Mouse (Mus musculus): ENCODE measurements at regions not wholly inside any gene's neighbourhood (a gene's known extent, or its start where the extent isn't known, plus 50 kb on each side); places are given as distances from the start of the nearest gene placed in this dataset.

- H3K27me3 ChIP-seq (ENCODE audit: control insufficient read depth, insufficient read depth, low read length): no peaks in the 10 kb centered on the region
- no peak overlapping the region for H3K27ac ChIP-seq (ENCODE audit: low read depth, low read length)
- 0 out of 2 replicates have a peak, but pooled peaks cover 2% of the 10 kb centered on the region for H3K9me3 ChIP-seq (ENCODE audit: control insufficient read depth, low read length)
- no peak for ATAC-seq (ENCODE audit: low FRiP score, low TSS enrichment)
- no peaks in the 10 kb centered on the region for H3K4me1 ChIP-seq (ENCODE audit: control insufficient read depth, insufficient read depth, low read length)
- H3K4me2 ChIP-seq (replicated peaks; ENCODE audit: low read depth, low read length): no peak overlapping the region
- no peak overlapping the region for H3K4me3 ChIP-seq (ENCODE audit: low read length)
- WGBS: 55% methylated on average over 7 of the region's 7 CpGs
- H3K9ac ChIP-seq (ENCODE audit: low read depth, low read length): no peak overlapping the region
- H3K36me3 ChIP-seq (ENCODE audit: control insufficient read depth, insufficient read depth, low read length): no peaks in the 10 kb centered on the region
Measured at GRCm38 (mm10) chr1:185071566-185071965, 72.2 kb upstream of the Mark1 start.

- no peaks in the 10 kb centered on the region for H3K36me3 ChIP-seq (ENCODE audit: control insufficient read depth, insufficient read depth, low read length)
- H3K4me3 ChIP-seq (ENCODE audit: low read length): no peak overlapping the region
- H3K4me1 ChIP-seq (ENCODE audit: control insufficient read depth, insufficient read depth, low read length): no peaks in the 10 kb centered on the region
- H3K27me3 ChIP-seq (ENCODE audit: control insufficient read depth, insufficient read depth, low read length): no peaks in the 10 kb centered on the region
- H3K9me3 ChIP-seq (ENCODE audit: control insufficient read depth, low read length): 0 out of 2 replicates have a peak, but pooled peaks cover 1% of the 10 kb centered on the region
- H3K9ac ChIP-seq (ENCODE audit: low read depth, low read length): no peak overlapping the region
- no peak overlapping the region for H3K4me2 ChIP-seq (replicated peaks; ENCODE audit: low read depth, low read length)
- H3K27ac ChIP-seq (ENCODE audit: low read depth, low read length): no peak overlapping the region
- 77% methylated on average over 3 of the region's 3 CpGs for WGBS
- ATAC-seq (ENCODE audit: low FRiP score, low TSS enrichment): no peak
Measured at GRCm38 (mm10) chr1:185070853-185071149, 71.4 kb upstream of the Mark1 start.

GRCm38 (mm10) chr1:185070062-185070852, 70.9 kb upstream of the Mark1 start:
- no peaks in the 10 kb centered on the region for H3K4me1 ChIP-seq (ENCODE audit: control insufficient read depth, insufficient read depth, low read length)
- WGBS: 46% methylated on average over 10 of the region's 10 CpGs
- H3K27ac ChIP-seq (ENCODE audit: low read depth, low read length): no peak overlapping the region
- H3K9me3 ChIP-seq (ENCODE audit: control insufficient read depth, low read length): no peaks in the 10 kb centered on the region
- no peaks in the 10 kb centered on the region for H3K36me3 ChIP-seq (ENCODE audit: control insufficient read depth, insufficient read depth, low read length)
- no peak overlapping the region for H3K4me3 ChIP-seq (ENCODE audit: low read length)
- H3K4me2 ChIP-seq (replicated peaks; ENCODE audit: low read depth, low read length): no peak overlapping the region
- no peaks in the 10 kb centered on the region for H3K27me3 ChIP-seq (ENCODE audit: control insufficient read depth, insufficient read depth, low read length)
- H3K9ac ChIP-seq (ENCODE audit: low read depth, low read length): no peak overlapping the region
- ATAC-seq (ENCODE audit: low FRiP score, low TSS enrichment): no peak

GRCm38 (mm10) chr1:185068136-185068535, 68.8 kb upstream of the Mark1 start:
- WGBS: 87% methylated on average over 6 of the region's 6 CpGs
- H3K9me3 ChIP-seq (ENCODE audit: control insufficient read depth, low read length): no peaks in the 10 kb centered on the region
- H3K4me2 ChIP-seq (replicated peaks; ENCODE audit: low read depth, low read length): no peak overlapping the region
- H3K27ac ChIP-seq (ENCODE audit: low read depth, low read length): no peak overlapping the region
- no peak overlapping the region for H3K9ac ChIP-seq (ENCODE audit: low read depth, low read length)
- no peak for ATAC-seq (ENCODE audit: low FRiP score, low TSS enrichment)
- H3K4me3 ChIP-seq (ENCODE audit: low read length): no peak overlapping the region
- no peaks in the 10 kb centered on the region for H3K36me3 ChIP-seq (ENCODE audit: control insufficient read depth, insufficient read depth, low read length)
- no peaks in the 10 kb centered on the region for H3K27me3 ChIP-seq (ENCODE audit: control insufficient read depth, insufficient read depth, low read length)
- no peaks in the 10 kb centered on the region for H3K4me1 ChIP-seq (ENCODE audit: control insufficient read depth, insufficient read depth, low read length)

GRCm38 (mm10) chr1:185067661-185068060, 68.3 kb upstream of the Mark1 start:
- Histone ChIP-seq H3K9me3 (ENCODE audit: control insufficient read depth, low read length) (no peaks in the 10 kb centered on the region), H3K27me3 (ENCODE audit: control insufficient read depth, insufficient read depth, low read length) (no peaks in the 10 kb centered on the region), H3K4me3 (ENCODE audit: low read length) (no peak overlapping the region), H3K4me1 (ENCODE audit: control insufficient read depth, insufficient read depth, low read length) (no peaks in the 10 kb centered on the region), H3K27ac (ENCODE audit: low read depth, low read length) (no peak overlapping the region), H3K36me3 (ENCODE audit: control insufficient read depth, insufficient read depth, low read length) (no peaks in the 10 kb centered on the region), H3K9ac (ENCODE audit: low read depth, low read length) (no peak overlapping the region), H3K4me2 (replicated peaks; ENCODE audit: low read depth, low read length) (no peak overlapping the region)
- 58% methylated on average over 5 of the region's 5 CpGs for WGBS
- ATAC-seq (ENCODE audit: low FRiP score, low TSS enrichment): no peak

- Histone ChIP-seq H3K4me1 (ENCODE audit: control insufficient read depth, insufficient read depth, low read length) (no peaks in the 10 kb centered on the region), H3K27me3 (ENCODE audit: control insufficient read depth, insufficient read depth, low read length) (no peaks in the 10 kb centered on the region)
- 36% methylated on average over 3 of the region's 3 CpGs for WGBS
Measured at GRCm38 (mm10) chr1:185065056-185065455, 65.7 kb upstream of the Mark1 start.

GRCm38 (mm10) chr1:185062103-185062502, 62.7 kb upstream of the Mark1 start:
- WGBS: 78% methylated on average over 11 of the region's 11 CpGs
- Histone ChIP-seq H3K4me1 (ENCODE audit: control insufficient read depth, insufficient read depth, low read length) (no peaks in the 10 kb centered on the region), H3K9ac (ENCODE audit: low read depth, low read length) (no peak overlapping the region), H3K27me3 (ENCODE audit: control insufficient read depth, insufficient read depth, low read length) (no peaks in the 10 kb centered on the region), H3K4me2 (replicated peaks; ENCODE audit: low read depth, low read length) (no peak overlapping the region), H3K36me3 (ENCODE audit: control insufficient read depth, insufficient read depth, low read length) (no peaks in the 10 kb centered on the region), H3K9me3 (ENCODE audit: control insufficient read depth, low read length) (no peaks in the 10 kb centered on the region), H3K4me3 (ENCODE audit: low read length) (no peak overlapping the region), H3K27ac (ENCODE audit: low read depth, low read length) (no peak overlapping the region)
- ATAC-seq (ENCODE audit: low FRiP score, low TSS enrichment): no peak

More at GRCm38 (mm10) chr1:185065056-185065455, 65.7 kb upstream of the Mark1 start:
- no peaks in the 10 kb centered on the region for H3K9me3 ChIP-seq (ENCODE audit: control insufficient read depth, low read length)
- H3K27ac ChIP-seq (ENCODE audit: low read depth, low read length): no peak overlapping the region
- ATAC-seq (ENCODE audit: low FRiP score, low TSS enrichment): no peak
- H3K4me2 ChIP-seq (replicated peaks; ENCODE audit: low read depth, low read length): no peak overlapping the region
- no peaks in the 10 kb centered on the region for H3K36me3 ChIP-seq (ENCODE audit: control insufficient read depth, insufficient read depth, low read length)
- H3K9ac ChIP-seq (ENCODE audit: low read depth, low read length): no peak overlapping the region
- no peak overlapping the region for H3K4me3 ChIP-seq (ENCODE audit: low read length)

- Histone ChIP-seq H3K36me3 (ENCODE audit: control insufficient read depth, insufficient read depth, low read length) (no peaks in the 10 kb centered on the region), H3K9ac (ENCODE audit: low read depth, low read length) (no peak overlapping the region), H3K4me2 (replicated peaks; ENCODE audit: low read depth, low read length) (no peak overlapping the region), H3K27me3 (ENCODE audit: control insufficient read depth, insufficient read depth, low read length) (no peaks in the 10 kb centered on the region), H3K9me3 (ENCODE audit: control insufficient read depth, low read length) (no peaks in the 10 kb centered on the region), H3K27ac (ENCODE audit: low read depth, low read length) (no peak overlapping the region), H3K4me1 (ENCODE audit: control insufficient read depth, insufficient read depth, low read length) (no peaks in the 10 kb centered on the region), H3K4me3 (ENCODE audit: low read length) (no peak overlapping the region)
- WGBS: 75% methylated on average over 15 of the region's 15 CpGs
- ATAC-seq (ENCODE audit: low FRiP score, low TSS enrichment): no peak
Measured at GRCm38 (mm10) chr1:185057443-185057842, 58.1 kb upstream of the Mark1 start.

- no peaks in the 10 kb centered on the region for H3K4me1 ChIP-seq (ENCODE audit: control insufficient read depth, insufficient read depth, low read length)
- H3K9me3 ChIP-seq (ENCODE audit: control insufficient read depth, low read length): no peaks in the 10 kb centered on the region
- no peak overlapping the region for H3K9ac ChIP-seq (ENCODE audit: low read depth, low read length)
- H3K27ac ChIP-seq (ENCODE audit: low read depth, low read length): no peak overlapping the region
- H3K4me3 ChIP-seq (ENCODE audit: low read length): no peak overlapping the region
- no peaks in the 10 kb centered on the region for H3K27me3 ChIP-seq (ENCODE audit: control insufficient read depth, insufficient read depth, low read length)
- WGBS: 81% methylated on average over 6 of the region's 6 CpGs
- H3K36me3 ChIP-seq (ENCODE audit: control insufficient read depth, insufficient read depth, low read length): no peaks in the 10 kb centered on the region
- ATAC-seq (ENCODE audit: low FRiP score, low TSS enrichment): no peak
- no peak overlapping the region for H3K4me2 ChIP-seq (replicated peaks; ENCODE audit: low read depth, low read length)
Measured at GRCm38 (mm10) chr1:185052700-185053099, 53.3 kb upstream of the Mark1 start.

Measured in kidney, embryonic 14.5 days (tissue).